Mouse (Mus musculus) thymus, postnatal 4 days (tissue): ENCODE measurements around the gene Il1rn.
A peak's percentile ranks its signal among the peaks of the same experiment; 100 is the strongest.

ENCODE experiments used
- DNase-seq: peaks from one replicate; pipeline ENCODE4 v3.0.0; 2021

Gene Il1rn

DNA sequence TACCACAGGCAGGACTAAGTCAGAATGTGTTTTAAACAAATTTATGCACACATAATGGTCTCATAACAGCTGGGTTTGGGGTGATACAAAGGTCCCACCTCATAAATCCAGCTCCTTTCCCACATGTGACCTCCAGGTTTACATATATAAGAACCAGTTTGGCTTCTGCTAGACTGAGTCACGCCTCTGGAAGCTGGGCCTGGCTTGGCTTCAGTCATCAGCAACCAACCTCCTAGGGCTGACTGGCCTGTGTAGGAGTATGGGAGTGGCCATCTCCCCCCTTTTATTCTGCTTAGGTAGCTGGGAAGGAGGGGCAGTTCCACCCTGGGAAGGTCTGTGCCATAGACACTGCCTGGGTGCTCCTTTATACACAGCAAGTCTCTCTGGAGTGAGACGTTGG lies at the start of gene Il1rn:
Gene Il1rn (plus strand): TSS at position 309 of the 400 bp plus-strand sequence.
- DNase-seq: no peak

DNA sequence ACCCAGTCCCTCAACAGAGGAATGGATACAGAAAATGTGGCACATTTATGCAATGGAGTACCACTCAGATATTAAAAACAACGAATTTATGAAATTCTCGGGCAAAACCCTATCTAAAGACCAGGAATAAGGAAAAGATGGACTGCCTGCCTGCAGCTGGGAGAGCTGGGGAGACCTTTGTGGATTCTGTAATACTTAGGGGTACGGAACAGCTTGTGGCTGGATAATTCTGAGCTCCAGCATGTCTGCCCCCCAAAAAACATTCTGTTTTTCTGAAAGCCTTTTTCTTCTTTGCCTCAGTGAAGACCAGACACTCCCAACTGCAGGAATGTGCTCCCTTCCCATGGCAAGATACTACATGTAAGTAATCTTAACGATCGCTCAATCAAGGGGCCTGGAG lies 45.8 kb upstream of the Il1rn start, which contains the start of gene Il1f10:
Gene Il1f10 (plus strand): TSS at position 301 of the 400 bp plus-strand sequence.
- DNase-seq: no peak

DNA sequence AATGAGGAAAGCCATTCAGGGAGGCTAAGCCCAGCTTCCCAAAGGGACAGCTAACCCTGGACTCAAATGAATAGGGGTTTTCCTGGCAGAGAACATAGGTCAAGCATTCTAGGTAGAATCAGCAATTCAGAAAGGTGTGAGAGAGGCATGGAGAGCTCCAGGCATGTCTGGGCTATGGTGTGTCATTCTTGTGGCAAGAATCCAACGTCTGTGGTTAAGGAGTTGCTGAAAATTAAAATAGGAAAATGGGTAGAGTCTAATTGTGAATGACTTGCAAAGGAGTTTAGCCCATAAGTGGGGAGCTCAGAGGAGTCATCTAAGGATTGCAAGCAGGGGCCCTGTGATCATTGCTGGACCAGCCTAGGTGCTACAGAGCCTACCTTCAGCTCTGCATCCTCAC lies 42.0 kb upstream of the Il1rn start:
- no peak for DNase-seq

DNA sequence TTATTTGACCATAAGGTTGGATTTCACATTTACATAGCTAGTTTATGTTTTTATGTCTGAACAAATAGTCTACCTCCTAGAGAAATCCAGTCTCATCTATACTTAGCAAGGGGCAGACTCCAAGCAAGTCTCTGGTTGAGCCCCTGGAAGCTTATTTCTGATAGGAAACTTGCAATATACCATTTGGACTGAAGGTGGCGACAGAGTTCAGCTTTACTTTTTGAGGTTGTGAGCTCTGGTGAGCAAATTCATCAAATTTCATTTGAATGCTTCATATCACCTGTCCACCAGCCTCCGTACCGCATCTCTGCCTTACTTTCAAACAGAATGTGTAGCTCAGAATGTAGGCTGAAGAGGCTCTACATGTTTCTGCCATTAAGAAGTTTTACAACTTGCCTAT lies 39.8 kb upstream of the Il1rn start:
- DNase-seq: peak; percentile 47

DNA sequence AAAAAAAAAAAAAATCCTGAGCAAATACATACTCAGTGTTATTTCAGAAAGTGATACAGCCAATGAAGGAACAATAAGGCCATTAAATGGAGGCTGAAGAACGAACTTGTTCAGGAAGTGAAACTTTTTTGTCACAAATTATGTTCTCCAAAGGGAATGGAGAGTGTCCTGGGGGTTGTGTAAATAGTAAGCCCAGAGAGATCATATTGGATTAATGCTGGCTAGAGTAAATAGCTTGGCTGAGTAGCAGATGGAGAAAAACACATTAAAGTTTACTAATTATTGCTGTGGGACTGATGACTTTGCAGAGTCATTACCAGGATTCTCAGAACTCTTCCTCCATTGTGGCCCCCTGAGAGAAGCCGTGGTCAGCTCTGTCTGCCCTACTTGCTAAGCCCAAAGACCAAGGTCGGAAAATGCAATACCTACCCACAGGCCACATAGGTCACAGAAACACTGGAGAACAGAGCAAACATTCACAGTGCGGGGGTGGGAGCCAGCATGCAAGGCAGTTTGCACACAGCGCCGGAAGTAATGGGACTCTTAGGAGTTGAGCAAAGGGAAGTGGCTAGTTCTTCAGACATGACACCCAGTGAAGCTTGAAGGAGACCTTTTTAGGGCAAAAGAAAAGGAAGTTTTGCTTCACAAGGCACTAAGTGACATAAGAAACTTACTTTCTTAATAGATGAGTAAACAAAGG lies 25.2 kb upstream of the Il1rn start:
- peak; percentile 13 for DNase-seq

DNA sequence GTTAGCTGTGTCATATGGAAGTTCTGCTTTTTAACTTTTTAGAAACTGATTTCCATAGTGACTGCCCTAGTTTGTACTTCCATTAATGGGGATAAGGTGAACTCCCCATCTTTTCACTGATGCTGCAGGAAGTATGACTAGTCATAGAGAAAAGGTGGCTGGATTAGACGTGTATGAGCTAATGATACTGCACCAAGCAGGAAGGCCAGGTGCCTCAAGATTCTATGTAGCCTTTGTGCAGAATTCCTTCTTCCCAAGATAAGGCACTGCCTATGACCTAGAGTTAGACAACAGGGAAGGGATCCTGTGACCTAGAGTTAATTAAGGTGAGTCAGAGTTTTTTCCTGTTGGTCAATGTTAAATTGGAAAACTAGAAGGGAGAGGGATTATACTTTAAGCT lies 19.7 kb upstream of the Il1rn start:
- DNase-seq: no peak

DNA sequence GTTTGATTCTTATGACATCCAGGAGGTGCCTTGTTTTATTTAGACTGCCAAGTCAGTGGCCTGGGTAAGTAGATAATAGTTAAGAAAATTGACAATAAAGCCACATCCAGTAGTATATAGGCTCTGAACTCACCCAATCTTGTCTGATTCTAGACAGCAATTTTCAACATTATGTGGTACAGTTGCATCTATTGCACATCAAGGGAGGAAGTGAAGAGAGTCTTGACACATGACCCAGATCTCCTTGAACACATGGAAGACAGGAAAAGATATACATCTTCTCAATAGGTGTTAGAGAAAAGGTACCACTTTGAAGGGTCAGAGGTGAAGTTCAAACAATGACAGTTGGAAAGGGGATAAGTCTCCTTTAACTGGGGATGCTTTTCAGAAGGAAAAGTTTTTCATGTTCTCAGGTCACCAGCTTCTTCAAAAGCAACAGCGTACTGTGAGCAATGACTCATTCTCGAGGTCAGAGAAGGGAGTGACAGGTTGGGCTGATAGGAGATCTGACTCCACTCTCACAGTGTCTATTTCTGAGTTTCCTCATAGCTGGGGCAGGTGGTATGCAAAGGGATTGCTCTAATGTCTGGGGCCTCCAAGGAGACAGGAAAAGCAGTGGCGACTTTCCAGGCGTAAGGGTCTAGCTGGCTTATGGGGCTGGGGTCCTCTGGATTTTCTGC lies 18.6 kb upstream of the Il1rn start:
- no peak for DNase-seq

DNA sequence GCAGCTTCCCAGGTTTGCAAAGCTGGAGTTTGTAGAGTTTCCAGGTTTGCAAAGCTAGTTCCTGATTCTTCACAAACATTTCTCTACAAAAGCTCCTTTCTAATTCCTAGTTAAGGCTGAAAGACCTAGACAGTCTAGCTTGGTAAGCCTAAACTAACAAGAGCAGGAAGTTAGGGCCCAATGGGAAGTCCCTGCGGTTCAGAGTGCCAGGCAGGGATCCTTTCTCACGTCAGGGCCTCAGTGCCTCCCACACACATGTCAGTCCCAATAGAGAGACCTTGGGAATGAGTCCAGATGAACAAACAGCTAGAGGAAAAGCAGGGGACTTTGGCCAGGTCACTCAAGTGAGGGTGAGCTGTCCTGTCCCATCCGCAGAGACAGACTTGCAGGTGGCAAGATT lies 1.3 kb upstream of the Il1rn start:
- DNase-seq: no peak

DNA sequence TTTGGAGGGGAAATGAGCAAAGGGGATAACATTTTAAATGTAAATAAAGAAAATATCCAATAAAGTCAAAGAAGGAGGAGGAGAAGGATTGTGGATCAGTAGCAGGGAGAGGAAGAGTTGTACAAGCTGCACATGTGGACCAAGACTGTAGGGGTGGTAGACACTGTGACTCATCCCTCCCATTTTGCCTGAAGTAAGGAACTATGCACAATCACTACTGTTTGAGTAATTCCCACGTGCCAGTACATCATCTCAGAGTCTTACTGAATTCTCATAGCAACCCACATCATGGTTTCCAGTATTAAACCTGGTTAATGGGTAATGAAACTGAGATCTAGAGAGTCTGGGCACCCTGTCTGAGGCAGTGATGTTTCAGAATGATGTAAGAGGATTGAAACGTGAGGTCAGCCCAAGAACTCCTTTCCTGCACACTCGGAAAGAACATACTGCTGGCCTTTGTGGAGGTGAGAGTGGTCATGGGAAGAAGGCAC lies 4.8 kb downstream of the Il1rn start:
- DNase-seq: no peak

DNA sequence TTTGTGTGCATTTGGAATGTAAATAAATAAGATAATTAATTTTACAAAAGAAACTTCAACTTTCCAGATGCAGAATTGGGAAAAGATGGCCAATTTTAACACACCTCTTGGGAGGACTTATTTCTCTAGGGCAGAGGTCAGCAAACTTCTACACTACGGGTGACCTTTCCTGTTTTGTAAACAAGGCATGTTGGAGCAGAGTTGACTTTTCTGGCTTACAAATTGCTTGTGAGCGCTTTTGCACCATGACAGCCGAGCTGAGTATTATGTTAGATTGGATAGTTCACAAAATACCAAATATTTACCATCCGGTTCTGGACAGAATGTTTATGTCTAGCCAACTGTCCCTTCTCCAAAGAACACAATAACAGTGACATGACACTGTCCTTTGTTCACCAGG lies 8.0 kb downstream of the Il1rn start:
- no peak for DNase-seq

DNA sequence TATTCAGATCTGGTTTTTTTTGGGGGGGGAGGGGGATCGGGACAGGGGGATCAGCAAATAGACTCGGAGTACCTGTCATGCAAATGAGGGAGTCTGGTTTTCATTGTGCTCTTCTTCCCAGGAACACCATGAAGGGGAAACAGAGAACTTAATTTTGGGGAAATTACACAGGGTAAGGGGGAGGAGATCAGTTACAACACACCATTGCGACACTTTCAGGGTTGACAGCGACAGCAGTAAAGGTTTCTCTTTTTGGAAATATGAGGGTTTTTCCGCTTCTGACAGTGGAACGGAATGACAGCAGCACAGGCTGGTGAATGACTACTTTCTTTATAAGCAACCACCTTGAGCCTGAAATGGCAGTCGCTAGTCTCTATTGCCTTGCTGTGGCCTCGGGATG lies 8.4 kb downstream of the Il1rn start:
- no peak for DNase-seq

DNA sequence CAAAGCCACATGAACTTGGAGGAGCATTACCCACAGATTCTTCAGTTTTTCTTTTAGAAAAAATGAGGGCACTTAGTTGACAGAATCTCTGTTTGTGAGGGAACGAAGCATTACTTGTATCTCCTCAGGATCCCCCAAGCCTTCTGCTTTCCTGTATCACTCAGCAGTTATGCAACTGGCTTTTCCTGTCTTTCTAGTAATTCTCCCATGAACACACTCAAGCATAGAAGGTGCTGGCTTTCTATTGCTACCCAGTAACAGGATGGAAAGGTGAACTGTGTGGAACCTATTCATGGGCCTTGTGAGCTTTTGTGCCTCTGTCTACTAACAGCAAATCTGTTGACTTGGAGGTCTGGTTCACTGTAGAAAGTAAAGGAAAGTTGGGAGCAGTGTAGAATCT lies 11.3 kb downstream of the Il1rn start:
- no peak for DNase-seq

DNA sequence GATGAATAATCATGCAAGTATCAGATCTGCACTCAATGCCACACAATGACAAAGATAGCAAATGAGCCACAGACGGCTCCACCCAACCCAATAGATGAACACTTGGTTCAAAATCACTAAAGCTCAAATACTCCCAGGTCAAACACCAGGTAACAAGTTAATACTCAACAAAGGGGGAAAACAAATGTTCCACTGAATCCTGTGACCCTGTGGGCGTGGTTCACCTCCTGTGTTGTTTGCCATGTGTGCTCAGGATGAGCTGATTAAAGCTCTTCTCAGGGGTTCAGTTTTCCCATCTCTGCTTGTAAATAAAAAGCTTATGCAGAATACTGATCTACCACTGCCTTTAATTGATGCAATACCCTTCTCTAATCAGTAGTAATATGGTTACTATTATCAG lies 14.5 kb downstream of the Il1rn start:
- no peak for DNase-seq

DNA sequence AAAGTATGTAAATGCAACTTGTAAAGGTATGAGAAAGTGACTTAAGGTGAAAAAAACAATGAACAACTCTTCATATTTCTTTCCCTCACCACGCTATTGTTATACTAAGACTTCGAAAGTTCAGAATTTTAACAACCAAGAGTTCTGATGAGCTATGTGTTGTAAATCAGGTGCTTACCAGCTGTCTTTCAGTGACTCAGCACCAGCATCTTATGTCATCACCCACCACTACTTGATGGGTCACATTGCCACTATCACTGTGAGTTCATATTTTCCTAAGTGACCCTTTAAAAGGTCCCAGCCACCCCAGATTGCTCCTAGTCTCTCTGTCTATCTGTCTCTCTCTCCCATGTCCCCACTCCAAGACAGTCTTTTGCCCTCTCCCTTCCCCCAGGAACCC lies 16.4 kb downstream of the Il1rn start:
- DNase-seq: no peak

DNA sequence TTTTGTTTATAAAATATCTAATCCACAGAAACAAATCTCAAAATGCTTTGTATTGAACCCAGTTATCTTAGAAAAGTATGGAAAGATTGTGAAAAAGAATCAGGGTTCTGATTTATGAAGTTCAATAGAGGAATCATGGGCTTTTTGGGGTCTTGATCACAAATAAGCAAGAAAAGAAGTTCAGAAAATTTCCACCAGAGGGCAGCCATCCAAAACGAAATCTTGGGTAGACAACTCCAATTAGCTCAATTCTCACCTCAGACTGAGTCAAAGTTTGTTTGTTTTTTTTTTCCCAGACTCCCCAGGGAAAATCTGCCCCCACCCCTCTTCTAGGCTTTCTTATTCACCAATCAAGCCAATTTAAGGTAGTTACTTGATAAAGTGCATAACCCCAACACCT lies 21.0 kb downstream of the Il1rn start:
- peak; percentile 56 for DNase-seq

DNA sequence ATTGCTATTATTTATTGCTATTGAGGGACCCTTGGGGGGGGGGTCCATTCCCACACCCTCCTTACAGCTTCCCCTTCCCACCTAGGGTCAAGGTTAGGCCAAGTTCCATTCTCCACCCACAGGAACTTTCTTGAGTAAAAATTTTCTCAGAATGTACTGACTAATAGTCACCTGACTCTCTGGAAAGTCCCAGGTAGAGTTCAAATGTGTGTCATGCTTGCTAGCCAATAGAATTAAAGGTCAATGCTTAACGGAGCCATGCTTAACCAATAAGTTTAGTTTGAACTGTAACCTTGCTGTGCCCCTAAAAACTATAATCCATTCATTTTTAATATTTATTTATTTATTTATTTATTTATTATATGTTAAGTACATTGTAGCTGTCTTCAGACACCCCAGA lies 22.7 kb downstream of the Il1rn start:
- no peak for DNase-seq

DNA sequence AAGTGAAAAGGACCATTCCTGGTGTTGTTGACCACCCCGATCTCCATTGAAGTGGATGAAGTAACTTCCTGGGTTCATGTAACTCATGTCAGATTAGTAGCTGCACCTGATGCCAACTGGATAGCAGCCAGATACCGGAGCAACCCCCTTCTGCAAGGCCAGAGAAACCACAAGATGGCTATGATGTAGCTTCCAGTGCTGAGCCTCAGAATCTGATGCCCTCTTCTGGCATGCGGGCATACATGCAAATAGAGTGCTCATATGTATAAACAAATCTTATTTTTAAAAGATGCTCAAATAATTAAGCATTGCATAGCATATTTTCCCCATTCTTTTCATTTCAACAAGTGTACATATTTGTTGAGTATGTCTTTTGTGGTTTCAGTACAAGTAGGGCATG lies 27.2 kb downstream of the Il1rn start:
- no peak for DNase-seq

DNA sequence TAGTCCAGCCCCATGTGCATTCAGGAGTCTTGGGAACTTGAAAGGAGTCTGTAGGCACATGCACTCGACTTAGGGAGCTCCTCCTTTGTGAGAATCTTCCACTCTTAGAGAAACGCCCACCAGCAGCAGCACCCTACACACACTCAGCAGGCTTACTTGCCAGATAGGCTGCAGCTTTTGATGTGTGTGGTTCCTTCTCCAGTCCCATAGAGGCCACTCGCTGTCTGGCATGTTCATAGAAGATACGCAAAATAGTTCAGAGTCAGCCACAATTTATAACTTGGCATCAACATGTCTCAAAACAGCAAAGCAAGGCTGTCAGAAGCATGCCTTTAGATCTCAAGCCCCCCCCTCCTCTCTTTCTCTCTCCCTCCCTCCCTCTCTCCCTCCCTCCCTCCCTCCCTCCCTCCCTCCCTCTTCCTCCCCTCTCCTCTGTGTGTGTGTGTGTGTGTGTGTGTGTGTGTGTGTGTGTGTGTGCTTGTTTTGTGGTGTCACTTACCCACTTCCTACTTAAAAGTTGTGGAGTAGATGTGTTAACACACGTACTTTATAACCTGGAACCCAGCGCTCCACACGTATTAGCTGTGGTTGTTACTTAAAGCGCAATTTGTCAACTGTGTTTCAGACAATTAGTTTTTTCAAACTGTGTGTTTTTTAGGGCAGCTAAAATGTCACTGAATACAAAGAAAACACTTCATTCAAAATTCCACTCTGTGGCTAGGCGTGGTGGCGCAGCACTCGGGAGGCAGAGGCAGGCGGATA lies 29.7 kb downstream of the Il1rn start:
- peak; percentile 18 for DNase-seq

DNA sequence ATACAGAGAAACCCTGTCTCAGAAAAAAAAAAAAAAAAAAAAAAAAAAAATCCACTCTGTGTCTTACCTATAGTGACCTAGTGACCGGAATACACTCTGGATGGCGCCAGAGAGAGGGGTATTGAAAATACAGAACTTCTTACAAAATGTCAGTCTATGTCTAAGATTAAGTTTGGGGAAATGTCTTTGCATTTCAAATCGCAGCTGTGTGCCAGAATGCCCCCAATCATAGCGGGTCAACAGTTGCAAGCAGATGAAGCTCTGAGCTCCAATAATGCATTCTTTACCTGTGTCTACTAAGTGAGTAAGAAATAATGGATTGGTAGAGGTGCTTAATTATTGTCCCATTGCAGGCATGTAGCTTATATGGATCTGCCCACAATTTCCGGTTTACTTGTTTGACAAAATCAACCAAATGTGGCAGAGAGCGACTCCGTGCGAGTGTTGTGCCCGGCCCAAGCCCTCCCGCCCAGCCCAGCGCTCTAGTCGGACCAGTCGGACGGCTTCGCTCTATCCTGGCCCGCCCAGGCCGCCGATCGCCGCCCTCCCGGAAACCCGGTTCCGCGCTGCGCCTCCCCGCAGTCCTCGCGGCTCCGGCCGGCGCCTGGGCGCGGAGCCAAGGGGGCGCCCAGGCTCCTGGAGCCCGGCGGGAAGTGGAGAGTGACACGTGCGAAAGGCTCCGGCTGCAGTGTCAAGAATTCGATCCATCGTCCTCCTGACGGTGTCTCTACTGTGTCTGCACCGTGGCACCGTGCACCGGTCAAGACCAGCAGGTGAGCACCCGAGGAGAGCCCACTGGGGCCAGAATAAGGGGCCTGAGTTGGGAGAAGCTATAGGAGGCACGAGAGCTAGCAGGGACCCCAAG lies 30.6 kb downstream of the Il1rn start, which contains the start of gene Psd4:
Gene Psd4 (plus strand): TSS at position 551 of the 865 bp plus-strand sequence.
- DNase-seq: peak; percentile 68

DNA sequence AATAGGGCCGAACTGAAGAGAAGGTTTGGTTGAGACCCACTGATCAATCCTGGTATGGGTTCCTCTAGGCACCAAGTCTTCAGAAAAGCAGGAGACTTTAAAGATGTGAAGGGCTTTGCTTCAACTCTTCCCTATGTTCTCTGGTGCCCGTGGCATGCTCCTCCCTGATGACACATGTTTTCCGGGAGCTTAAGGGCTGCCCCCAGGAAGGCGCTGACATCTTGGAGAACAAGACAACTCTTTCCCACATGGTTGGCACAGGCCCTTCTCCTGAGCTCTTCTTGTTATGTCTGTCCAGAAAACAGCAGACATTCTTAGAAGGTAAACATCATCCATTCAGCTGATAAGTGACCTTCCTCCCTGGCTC lies 31.2 kb downstream of the Il1rn start:
- no peak for DNase-seq

DNA sequence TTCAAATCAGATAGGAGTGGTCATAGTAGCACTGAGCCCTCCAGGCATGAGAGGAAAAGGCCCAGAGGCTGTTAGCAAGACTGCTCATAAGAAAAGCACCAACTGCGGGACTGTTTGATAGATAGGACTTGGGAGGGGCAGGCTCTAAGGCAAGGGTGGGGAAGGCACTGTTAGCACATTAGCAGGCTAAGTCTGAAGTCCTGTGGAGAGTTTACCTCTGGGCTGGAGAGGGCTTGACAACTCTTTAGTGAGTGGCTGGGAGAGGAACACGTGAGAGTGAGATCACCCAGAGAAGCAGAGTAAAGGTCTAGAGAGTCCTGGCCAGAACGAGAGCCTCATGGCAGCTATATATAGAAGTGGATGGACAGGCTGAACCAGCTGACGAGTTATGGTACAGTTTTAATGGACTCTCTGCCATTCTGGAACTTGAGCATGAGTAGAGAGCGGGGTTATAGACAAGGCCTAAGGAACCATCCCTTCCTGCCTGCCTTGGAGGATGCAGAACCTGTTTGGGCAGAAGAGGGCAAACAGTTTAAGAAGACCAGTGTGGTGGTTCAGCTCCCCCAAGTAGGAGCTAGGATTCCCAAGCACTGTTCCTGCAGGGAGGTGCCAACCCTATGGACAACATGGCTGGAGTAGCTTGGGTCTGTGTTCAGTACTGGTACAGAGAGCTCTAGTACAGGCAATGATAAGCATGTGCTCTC lies 42.2 kb downstream of the Il1rn start:
- no peak for DNase-seq
